Mouse (Mus musculus) thymus, postnatal 10 days (tissue): ENCODE measurements around the gene Gcnt1.

Experiments
- DNase-seq, 2 experiments: peaks; one replicate each; pipeline ENCODE4 v3.0.0; 2021; ENCODE audit warnings: low spot score in 2 of 2

The Gcnt1 gene

DNA sequence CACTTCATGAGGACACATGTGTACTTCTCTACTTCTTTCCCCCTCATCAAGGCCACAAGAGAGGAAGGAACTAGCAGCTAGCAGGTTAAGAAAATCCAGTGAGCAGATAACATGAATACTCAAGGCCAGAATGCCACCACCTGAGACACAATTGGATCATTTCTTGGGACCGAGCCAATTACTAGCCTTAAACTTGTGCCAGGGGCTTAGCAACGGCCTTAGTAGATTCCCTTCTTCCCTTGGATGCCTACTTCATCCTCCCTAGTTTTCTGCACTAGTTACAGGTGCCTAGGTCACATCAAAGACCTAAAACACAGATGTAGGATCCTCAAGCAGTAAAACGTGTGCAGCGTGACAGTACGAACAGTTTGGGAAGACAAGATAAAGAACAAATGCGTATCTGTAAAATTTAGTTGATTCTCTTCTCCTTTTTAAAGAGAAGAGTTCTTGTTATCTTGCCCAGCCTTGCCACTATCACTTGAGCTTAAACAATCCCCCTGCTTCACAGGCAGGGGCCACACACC, 44.7 kb downstream of the Gcnt1 start:
- DNase-seq = no peak

DNA sequence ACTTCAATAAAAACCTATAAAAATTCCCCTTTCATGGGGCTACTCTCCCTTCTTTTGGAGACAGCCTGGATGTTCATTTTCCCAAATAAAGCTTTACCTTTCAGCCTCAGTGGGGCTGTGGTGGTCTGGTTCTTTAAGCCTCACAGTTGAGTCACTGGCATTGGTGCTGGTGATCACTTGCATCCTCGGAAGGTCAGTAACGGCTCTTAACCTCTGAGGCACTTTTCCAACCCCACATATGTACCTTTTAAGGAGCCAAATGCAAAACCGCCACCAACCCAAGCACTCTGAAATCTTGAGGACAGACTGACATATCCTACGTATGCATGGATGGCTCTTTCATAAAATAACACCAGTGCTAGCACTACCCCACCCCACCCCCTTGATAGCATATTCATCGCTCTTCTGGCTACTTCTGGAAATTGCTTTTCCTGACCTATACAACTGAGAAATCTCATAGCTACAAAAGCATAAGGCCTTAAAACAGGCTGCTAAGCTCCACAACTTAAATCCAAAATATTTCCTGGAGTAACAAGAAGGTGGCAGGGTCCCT, 48.9 kb downstream of the Gcnt1 start:
- DNase-seq = no peak

GRCm38 (mm10) chr19:17323006-17323688, 49.5 kb downstream of the Gcnt1 start:
- no peak for DNase-seq

- no peak for DNase-seq
Observed at GRCm38 (mm10) chr19:17319770-17320169, 52.9 kb downstream of the Gcnt1 start.

GRCm38 (mm10) chr19:17318733-17319132, 53.9 kb downstream of the Gcnt1 start:
- no peak for DNase-seq

GRCm38 (mm10) chr19:17316311-17317003, 56.2 kb downstream of the Gcnt1 start:
- no peak for DNase-seq

DNA sequence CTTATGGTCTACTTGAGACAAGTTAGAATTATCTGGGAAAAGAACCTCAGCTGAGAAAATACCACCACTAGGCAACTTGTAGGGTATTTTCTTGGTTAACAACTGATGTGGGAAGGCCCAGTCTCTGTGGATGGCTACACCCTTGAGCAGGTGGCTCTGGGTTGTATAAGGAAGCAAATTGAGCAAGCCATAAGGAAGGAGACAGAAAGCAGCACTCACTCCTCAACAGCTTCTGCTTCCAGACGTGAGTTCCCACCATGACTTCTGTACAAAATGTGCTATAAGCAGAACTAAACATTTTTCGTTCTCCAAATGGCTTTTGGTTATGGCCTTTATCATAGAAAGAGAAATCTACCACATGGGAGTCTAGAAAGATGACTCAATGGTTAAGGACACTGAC, 58.2 kb downstream of the Gcnt1 start:
- no peak for DNase-seq

DNA sequence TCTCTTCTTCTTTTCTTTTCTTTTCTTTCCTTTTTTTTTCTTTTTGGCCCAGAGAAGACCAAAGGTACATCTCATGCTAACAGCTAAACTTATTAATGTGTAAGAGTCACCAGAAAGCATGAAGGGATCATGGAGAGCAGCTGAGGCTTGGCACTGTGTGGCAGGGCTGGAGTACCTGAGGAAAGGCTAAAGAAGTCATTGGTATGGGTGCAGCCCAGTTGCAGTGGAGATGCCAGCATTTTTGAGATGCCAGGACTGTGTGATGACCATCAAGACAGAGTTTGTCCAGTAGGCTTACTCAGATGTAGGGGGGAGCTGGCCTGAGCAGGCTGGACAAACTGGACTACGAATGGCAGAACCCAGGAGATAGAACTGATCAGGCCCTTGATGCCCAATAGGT, 58.9 kb downstream of the Gcnt1 start:
- DNase-seq = no peak

GRCm38 (mm10) chr19:17312671-17313180, 59.9 kb downstream of the Gcnt1 start:
- DNase-seq = no peak

GRCm38 (mm10) chr19:17311501-17311900, 61.1 kb downstream of the Gcnt1 start:
- no peak for DNase-seq

DNA sequence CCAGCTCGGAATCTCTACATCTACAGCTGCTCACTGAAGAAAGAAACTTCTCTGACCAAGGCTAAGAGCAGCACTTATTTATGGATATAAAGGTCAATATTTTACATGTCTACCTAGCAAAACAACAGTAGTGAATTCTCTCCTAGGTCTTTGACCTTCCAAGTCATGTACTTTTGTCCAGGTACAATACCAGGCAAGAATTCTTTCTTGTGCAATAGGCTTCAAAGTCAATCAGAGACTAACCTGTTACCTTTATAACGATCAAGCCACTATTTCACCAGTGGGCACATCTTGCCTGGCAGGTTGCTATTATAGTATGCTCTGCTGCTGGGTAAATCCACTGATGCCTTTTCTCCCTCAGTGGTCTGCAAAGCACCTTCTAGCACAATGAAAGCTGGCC, 61.6 kb downstream of the Gcnt1 start:
- DNase-seq = no peak

DNA sequence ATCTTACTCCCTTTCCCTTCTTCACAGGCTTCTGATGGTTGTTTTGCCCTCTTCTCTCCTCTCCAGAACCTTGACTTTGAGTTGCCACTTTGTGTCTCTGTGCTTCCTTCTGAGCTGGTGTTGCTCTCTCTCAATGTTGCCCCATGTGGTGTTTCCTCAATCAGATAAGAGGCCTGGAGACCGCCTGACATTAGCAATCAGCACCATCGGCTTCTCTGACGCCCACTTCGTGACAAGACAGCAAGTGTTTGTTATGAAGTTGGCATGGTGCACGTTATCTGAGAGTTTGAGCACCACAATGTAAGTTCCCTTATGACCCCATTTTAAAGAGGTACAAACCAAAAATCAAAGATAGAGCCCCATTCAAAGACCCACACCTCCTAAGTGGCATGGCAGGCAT, 76.6 kb downstream of the Gcnt1 start:
- DNase-seq = no peak

DNA sequence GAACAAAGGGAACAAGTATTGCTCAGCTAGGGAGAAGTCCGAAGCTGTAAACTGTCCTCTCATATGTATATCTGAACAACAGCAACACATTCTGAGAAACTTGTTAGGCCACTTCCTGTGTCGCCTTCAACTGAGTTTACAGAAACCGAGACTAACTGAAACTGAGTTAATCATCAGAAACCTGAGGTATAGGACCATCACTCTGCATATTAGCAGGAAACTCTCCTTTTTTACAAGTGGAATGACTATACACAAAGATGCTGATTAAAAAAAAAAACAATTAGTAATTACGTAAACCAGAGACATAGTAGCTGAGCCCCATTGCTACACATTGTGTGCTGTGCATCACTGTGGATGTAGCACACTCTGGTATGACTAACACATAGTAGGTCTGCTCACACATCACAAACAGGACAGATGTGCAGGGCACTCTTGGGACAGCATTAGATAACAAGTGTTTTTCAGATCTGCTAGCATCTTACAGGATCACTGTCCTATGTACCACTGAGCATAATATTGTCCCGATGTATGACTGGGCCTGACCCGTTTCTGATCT, 77.4 kb downstream of the Gcnt1 start:
- no peak for DNase-seq

GRCm38 (mm10) chr19:17294136-17294535, 78.5 kb downstream of the Gcnt1 start:
- no peak for DNase-seq

- DNase-seq = no peak
Observed at GRCm38 (mm10) chr19:17289526-17289925, 83.1 kb downstream of the Gcnt1 start.

DNA sequence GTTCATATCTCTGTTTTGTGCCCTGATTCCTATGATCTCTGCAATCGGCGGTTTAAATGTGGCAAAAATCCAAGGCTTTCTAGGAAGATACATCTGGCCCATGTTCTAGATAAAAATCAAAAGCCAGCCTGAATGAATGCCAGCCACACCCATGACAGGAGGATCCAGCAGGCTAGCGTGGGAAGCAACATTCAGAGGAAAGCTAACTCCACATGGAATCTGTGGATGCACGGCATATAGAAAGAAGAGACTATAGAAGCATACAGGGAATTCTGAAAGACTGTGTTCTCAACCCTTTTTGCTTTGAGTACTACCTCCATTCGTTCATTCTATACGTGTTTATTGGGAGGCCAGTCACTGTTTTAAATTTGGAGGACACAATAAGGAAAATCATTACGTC, 86.6 kb downstream of the Gcnt1 start:
- no peak for DNase-seq

DNA sequence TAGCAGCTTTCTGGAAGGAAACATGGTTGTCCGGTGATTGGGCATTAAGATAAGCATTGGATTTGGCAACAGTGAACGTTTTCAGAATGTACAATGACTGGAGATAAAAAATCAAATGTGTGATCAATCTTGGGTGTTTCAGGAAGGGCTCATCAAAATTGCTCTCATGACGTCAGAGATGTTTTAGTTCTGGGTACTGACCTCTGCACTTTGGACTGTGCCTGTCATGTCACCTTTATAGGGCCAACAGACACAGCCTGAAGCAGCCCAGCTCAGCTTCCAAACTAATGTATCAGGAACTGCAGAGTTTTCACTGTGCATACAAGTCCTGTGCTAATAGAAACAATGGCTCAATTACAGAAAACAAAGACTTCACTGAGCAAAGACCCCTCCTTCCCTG, 89.3 kb downstream of the Gcnt1 start:
- no peak for DNase-seq

DNA sequence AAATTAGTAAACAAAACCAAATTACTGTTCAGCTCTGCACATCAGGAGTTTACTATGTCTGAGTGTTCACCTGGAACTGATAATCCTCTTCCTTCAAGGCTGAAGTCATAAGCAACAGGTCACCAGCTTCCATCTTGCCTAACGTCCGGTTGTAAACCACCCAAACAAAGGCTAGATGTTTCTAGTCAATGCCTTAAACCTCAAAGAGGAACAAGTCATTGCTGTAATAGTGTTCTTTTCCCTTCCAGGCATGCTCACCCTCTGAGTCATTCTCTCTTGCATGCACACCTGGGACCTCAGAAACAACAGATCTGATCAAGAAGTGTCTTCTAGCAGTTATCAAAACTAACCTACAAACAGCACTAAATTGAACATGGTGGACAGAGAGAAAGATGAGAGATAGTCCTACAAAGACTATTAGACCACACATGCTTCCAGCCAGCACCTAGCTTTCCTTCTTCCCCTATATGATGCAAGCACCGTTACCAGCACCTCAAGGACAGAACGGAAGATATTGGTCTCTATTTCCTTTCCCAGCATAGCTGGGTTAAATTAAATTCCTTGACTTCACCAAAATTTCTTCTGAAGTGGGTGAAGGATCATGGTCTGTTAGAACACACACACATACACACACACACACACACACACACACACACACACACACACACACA, 94.1 kb downstream of the Gcnt1 start:
- no peak for DNase-seq
